Comparison of ENCODE assay signal across 16 mouse cellular contexts in genomic region chr4:136261912-136262311, GRCm38 (mm10). TPM values are rescaled to one million over a fixed set of nuclear protein-coding genes. Genes with fewer than 3 reads are reported as not detected.
DNase-seq lines count a peak whose midpoint lies in the region; ATAC-seq lines count a peak whose summit lies in the region.
"Had no signal": no experiment of that assay in that cellular context is flagged by ENCODE, and none has a peak within 500 bp of the region (broad histone marks: within the 10 kb centered on the region; RNA-seq: fewer than 3 reads in every experiment).

No protein-coding gene starts in this region.

- 0 out of 2 replicates have a peak, but pooled peaks cover 4% of the 10 kb centered on the region for H3K36me3 ChIP-seq in heart, embryonic 12.5 days
- peaks cover 10% of the 10 kb centered on the region for H3K36me3 ChIP-seq in heart, embryonic 13.5 days
- H3K36me3 ChIP-seq in intestine, embryonic 15.5 days: no peaks in the 10 kb centered on the region
- no peaks in the 10 kb centered on the region for H3K36me3 ChIP-seq in forebrain, embryonic 11.5 days (ENCODE audit: control insufficient read depth, insufficient read depth, low read length)
- no peaks in the 10 kb centered on the region for H3K36me3 ChIP-seq in midbrain, embryonic 13.5 days
- H3K36me3 ChIP-seq: limb, embryonic 12.5 days; lung, embryonic 15.5 days; midbrain, embryonic 15.5 days had no signal

- no peaks in the 10 kb centered on the region for H3K9me3 ChIP-seq in heart, embryonic 12.5 days (replicated peaks)
- H3K9me3 ChIP-seq in heart, embryonic 13.5 days: no peaks in the 10 kb centered on the region
- H3K9me3 ChIP-seq in intestine, embryonic 15.5 days: no peaks in the 10 kb centered on the region
- no peaks in the 10 kb centered on the region for H3K9me3 ChIP-seq in forebrain, embryonic 11.5 days (ENCODE audit: control insufficient read depth, low read length)
- H3K9me3 ChIP-seq in midbrain, embryonic 13.5 days: no peaks in the 10 kb centered on the region
- H3K9me3 ChIP-seq: limb, embryonic 12.5 days; lung, embryonic 15.5 days; midbrain, embryonic 15.5 days had no signal

- no peak overlapping the region for H3K9ac ChIP-seq in heart, embryonic 12.5 days
- H3K9ac ChIP-seq in heart, embryonic 13.5 days: no peak overlapping the region
- H3K9ac ChIP-seq in intestine, embryonic 15.5 days: no peak overlapping the region
- H3K9ac ChIP-seq in forebrain, embryonic 11.5 days (ENCODE audit: low read length): no peak overlapping the region
- H3K9ac ChIP-seq in midbrain, embryonic 13.5 days (replicated peaks): no peak overlapping the region
- H3K9ac ChIP-seq: limb, embryonic 12.5 days; lung, embryonic 15.5 days; midbrain, embryonic 15.5 days had no signal

- no peaks in the 10 kb centered on the region for H3K27me3 ChIP-seq in heart, embryonic 12.5 days (replicated peaks)
- H3K27me3 ChIP-seq in heart, embryonic 13.5 days (replicated peaks): no peaks in the 10 kb centered on the region
- H3K27me3 ChIP-seq in intestine, embryonic 15.5 days (replicated peaks): no peaks in the 10 kb centered on the region
- H3K27me3 ChIP-seq in forebrain, embryonic 11.5 days (ENCODE audit: control insufficient read depth, insufficient read depth, low read length): no peaks in the 10 kb centered on the region
- no peaks in the 10 kb centered on the region for H3K27me3 ChIP-seq in midbrain, embryonic 13.5 days
- H3K27me3 ChIP-seq: lung, embryonic 15.5 days; midbrain, embryonic 15.5 days had no signal

- peaks cover 18% of the 10 kb centered on the region for H3K4me1 ChIP-seq in heart, embryonic 12.5 days (replicated peaks)
- peaks cover 23% of the 10 kb centered on the region for H3K4me1 ChIP-seq in heart, embryonic 13.5 days
- peaks cover 7% of the 10 kb centered on the region; the same call in 1 of the 2 replicates for H3K4me1 ChIP-seq in intestine, embryonic 15.5 days (replicated peaks)
- H3K4me1 ChIP-seq in forebrain, embryonic 11.5 days (replicated peaks; ENCODE audit: control insufficient read depth, insufficient read depth, low read length): peaks cover 3% of the 10 kb centered on the region; the same call in 1 of the 2 replicates
- 0 out of 2 replicates have a peak, but pooled peaks cover 5% of the 10 kb centered on the region for H3K4me1 ChIP-seq in midbrain, embryonic 13.5 days (replicated peaks)
- H3K4me1 ChIP-seq: limb, embryonic 12.5 days had no signal

- no peak overlapping the region for H3K4me3 ChIP-seq in heart, embryonic 12.5 days
- H3K4me3 ChIP-seq in heart, embryonic 13.5 days: no peak overlapping the region
- H3K4me3 ChIP-seq in intestine, embryonic 15.5 days (replicated peaks): no peak overlapping the region
- H3K4me3 ChIP-seq in forebrain, embryonic 11.5 days (ENCODE audit: low read depth, low read length): no peak overlapping the region
- H3K4me3 ChIP-seq in midbrain, embryonic 13.5 days (replicated peaks): no peak overlapping the region
- H3K4me3 ChIP-seq: limb, embryonic 12.5 days; lung, embryonic 15.5 days; midbrain, embryonic 15.5 days had no signal

- no peak for DNase-seq in heart, adult 8-10 months (ENCODE audit: low spot score)
- DNase-seq in kidney, postnatal 36 days: peak; percentile 62 to 76
- DNase-seq in forebrain, embryonic 11.5 days (ENCODE audit: low spot score): no peak
- DNase-seq in cerebellum, adult 18-20 months: no peak
- DNase-seq: cerebellum, adult 9-10 months; embryo, embryonic 11 days; thymus, postnatal 25 days had no signal

- no peak overlapping the region for H3K4me2 ChIP-seq in heart, embryonic 12.5 days
- no peak overlapping the region for H3K4me2 ChIP-seq in heart, embryonic 13.5 days
- no peak overlapping the region for H3K4me2 ChIP-seq in intestine, embryonic 15.5 days (replicated peaks)
- no peak overlapping the region for H3K4me2 ChIP-seq in forebrain, embryonic 11.5 days (ENCODE audit: low read depth, low read length, severe bottlenecking)
- H3K4me2 ChIP-seq in midbrain, embryonic 13.5 days (replicated peaks): no peak overlapping the region
- H3K4me2 ChIP-seq: limb, embryonic 12.5 days; lung, embryonic 15.5 days; midbrain, embryonic 15.5 days had no signal

- no peak for ATAC-seq in heart, embryonic 12.5 days (ENCODE audit: insufficient number of reproducible peaks, low FRiP score)
- no peak for ATAC-seq in heart, embryonic 13.5 days (ENCODE audit: extremely low read depth, insufficient number of reproducible peaks, low FRiP score, low TSS enrichment)
- 0 out of 2 replicates have a peak, but pooled peaks have one; percentile 18 for ATAC-seq in intestine, embryonic 15.5 days
- ATAC-seq in forebrain, embryonic 11.5 days (replicated peaks; ENCODE audit: low FRiP score): no peak
- ATAC-seq in midbrain, embryonic 13.5 days: no peak
- ATAC-seq: inflammation-experienced regulatory T-cells, adult 6 months; midbrain, embryonic 15.5 days had no signal

- WGBS in heart, embryonic 12.5 days: 61% methylated on average over 10 of the region's 10 CpGs
- 49% methylated on average over 10 of the region's 10 CpGs for WGBS in heart, embryonic 13.5 days
- WGBS in intestine, embryonic 15.5 days: 51% methylated on average over 10 of the region's 10 CpGs
- WGBS in forebrain, embryonic 11.5 days: 81% methylated on average over 10 of the region's 10 CpGs
- 83% methylated on average over 10 of the region's 10 CpGs for WGBS in midbrain, embryonic 13.5 days

- H3K27ac ChIP-seq in heart, embryonic 12.5 days (ENCODE audit: poor library complexity, severe bottlenecking): peak overlapping the region; percentile 73; the same call in 1 of the 2 replicates
- H3K27ac ChIP-seq in heart, embryonic 13.5 days (replicated peaks): peak overlapping the region; percentile 86
- no peak overlapping the region for H3K27ac ChIP-seq in intestine, embryonic 15.5 days
- H3K27ac ChIP-seq in forebrain, embryonic 11.5 days (ENCODE audit: low read depth, low read length): no peak overlapping the region
- no peak overlapping the region for H3K27ac ChIP-seq in midbrain, embryonic 13.5 days
- H3K27ac ChIP-seq: limb, embryonic 12.5 days; midbrain, embryonic 15.5 days had no signal

RNA-seq across cellular contexts. Expression of gene Tcea3, which starts 14.4 kb away (rescaled TPM):
- 56.9 and 57.6 TPM in 2 replicates for polyA plus RNA-seq in heart, embryonic 12.5 days (2016; fragmentation: Nextera tagmentation; extraction: Ambion mirVana)
- total RNA-seq in heart, adult 8-10 months (2022): 100 to 1,000 TPM; 142 to 162 (median 148) TPM
- polyA plus RNA-seq in heart, embryonic 13.5 days (2015; fragmentation: Nextera tagmentation; extraction: Ambion mirVana): 58.8 and 62.7 TPM in 2 replicates
- polyA plus RNA-seq in intestine, embryonic 15.5 days (2015; fragmentation: Nextera tagmentation; extraction: Ambion mirVana): 18.3 and 19.0 TPM in 2 replicates
- polyA plus RNA-seq in forebrain, embryonic 11.5 days (2014; fragmentation: Nextera tagmentation; extraction: Ambion mirVana): 1.1 and 1.6 TPM in 2 replicates
- polyA plus RNA-seq in midbrain, embryonic 13.5 days (2015; fragmentation: Nextera tagmentation; extraction: Ambion mirVana): 0.87 and 1.1 TPM in 2 replicates
- total RNA-seq: hematopoietic stem cell, adult 5-6 weeks had no signal

RNA-seq across cellular contexts. Expression of gene Zfp46, which starts 22.6 kb away (rescaled TPM):
- polyA plus RNA-seq in heart, embryonic 12.5 days (2016; fragmentation: Nextera tagmentation; extraction: Ambion mirVana): 24.7 and 24.9 TPM in 2 replicates
- total RNA-seq in heart, adult 8-10 months (2022): 10 to 100 TPM; 31.3 to 46.4 (median 39.0) TPM
- 18.3 and 19.7 TPM in 2 replicates for polyA plus RNA-seq in heart, embryonic 13.5 days (2015; fragmentation: Nextera tagmentation; extraction: Ambion mirVana)
- 16.0 and 16.8 TPM in 2 replicates for polyA plus RNA-seq in intestine, embryonic 15.5 days (2015; fragmentation: Nextera tagmentation; extraction: Ambion mirVana)
- 28.2 and 30.8 TPM in 2 replicates for polyA plus RNA-seq in forebrain, embryonic 11.5 days (2014; fragmentation: Nextera tagmentation; extraction: Ambion mirVana)
- polyA plus RNA-seq in midbrain, embryonic 13.5 days (2015; fragmentation: Nextera tagmentation; extraction: Ambion mirVana): 39.5 and 40.7 TPM in 2 replicates

RNA-seq across cellular contexts. Expression of gene Hnrnpr, which starts 48.8 kb away (rescaled TPM):
- polyA plus RNA-seq in heart, embryonic 12.5 days (2016; fragmentation: Nextera tagmentation; extraction: Ambion mirVana): 112 and 115 TPM in 2 replicates
- 10 to 100 TPM; 34.6 to 47.6 (median 41.4) TPM for total RNA-seq in heart, adult 8-10 months (2022)
- polyA plus RNA-seq in heart, embryonic 13.5 days (2015; fragmentation: Nextera tagmentation; extraction: Ambion mirVana): 109 and 116 TPM in 2 replicates
- polyA plus RNA-seq in intestine, embryonic 15.5 days (2015; fragmentation: Nextera tagmentation; extraction: Ambion mirVana): 128 and 129 TPM in 2 replicates
- polyA plus RNA-seq in forebrain, embryonic 11.5 days (2014; fragmentation: Nextera tagmentation; extraction: Ambion mirVana): 193 and 215 TPM in 2 replicates
- 254 and 270 TPM in 2 replicates for polyA plus RNA-seq in midbrain, embryonic 13.5 days (2015; fragmentation: Nextera tagmentation; extraction: Ambion mirVana)

RNA-seq across cellular contexts. Expression of gene Asap3, which starts 55.7 kb away (rescaled TPM):
- polyA plus RNA-seq in heart, embryonic 12.5 days (2016; fragmentation: Nextera tagmentation; extraction: Ambion mirVana): 2.9 and 3.4 TPM in 2 replicates
- 10 to 100 TPM in 1 of 4 experiments, 1 to 10 TPM in 3; 6.8 to 12.6 (median 9.1) TPM for total RNA-seq in heart, adult 8-10 months (2022)
- 2.6 and 3.4 TPM in 2 replicates for polyA plus RNA-seq in heart, embryonic 13.5 days (2015; fragmentation: Nextera tagmentation; extraction: Ambion mirVana)
- polyA plus RNA-seq in intestine, embryonic 15.5 days (2015; fragmentation: Nextera tagmentation; extraction: Ambion mirVana): 4.6 and 5.4 TPM in 2 replicates
- polyA plus RNA-seq in forebrain, embryonic 11.5 days (2014; fragmentation: Nextera tagmentation; extraction: Ambion mirVana): 4.1 and 4.3 TPM in 2 replicates
- 3.9 and 4.5 TPM in 2 replicates for polyA plus RNA-seq in midbrain, embryonic 13.5 days (2015; fragmentation: Nextera tagmentation; extraction: Ambion mirVana)

Comparison
In these comparisons a context has a peak if more than half of its experiments do, and no peak if none do; other contexts are left out.
1. H3K27ac ChIP-seq: peak in heart, embryonic 12.5 days (single experiment) and heart, embryonic 13.5 days (single experiment); none in intestine, embryonic 15.5 days (single experiment), forebrain, embryonic 11.5 days (single experiment) and midbrain, embryonic 13.5 days (single experiment).
2. DNase-seq: peak in kidney, postnatal 36 days (2 of 2); none in heart, adult 8-10 months (single experiment), forebrain, embryonic 11.5 days (single experiment) and cerebellum, adult 18-20 months (0 of 2).